Mouse (Mus musculus) intestine, embryonic 16.5 days (tissue): ENCODE measurements around the gene Nudt22. TPM values are rescaled to one million over a fixed set of nuclear protein-coding genes. Genes with fewer than 3 reads are reported as not detected.
A peak's percentile ranks its signal among the peaks of the same experiment; 100 is the strongest.

Experiments used
- ATAC-seq: fragments of 200-750 bp; cut with Nextera tagmentation; 2 replicates; pipeline ENCODE4 v1.8.0; 2017; ENCODE audit warnings: moderate TSS enrichment, moderate library complexity
- H3K27ac ChIP-seq: fragments of 300-500 bp; sonication (generic); 2 replicates; pipeline ENCODE4 v1.5.1; 2014; ENCODE audit warnings: mild to moderate bottlenecking, low read length
- H3K27me3 ChIP-seq: fragments of 300-500 bp; sonication (generic); replicated peaks from 2 replicates; pipeline ENCODE4 v1.6.1; 2014; ENCODE audit warnings: low read length, control low read depth, mixed read lengths; ENCODE audit not compliant: control insufficient read depth, insufficient read depth
- H3K36me3 ChIP-seq: fragments of 300-500 bp; sonication (generic); 2 replicates; pipeline ENCODE4 v1.6.1; 2014; ENCODE audit warnings: low read length, control low read depth; ENCODE audit not compliant: control insufficient read depth, insufficient read depth
- H3K4me1 ChIP-seq: fragments of 300-500 bp; sonication (generic); 2 replicates; pipeline ENCODE4 v1.6.1; 2014; ENCODE audit warnings: low read length, control low read depth, mixed read lengths; ENCODE audit not compliant: control insufficient read depth, insufficient read depth
- H3K4me2 ChIP-seq: fragments of 300-500 bp; sonication (generic); 2 replicates; pipeline ENCODE4 v1.6.1; 2014; ENCODE audit warnings: low read depth, low read length, control low read depth
- H3K4me3 ChIP-seq: fragments of 300-500 bp; sonication (generic); 2 replicates; pipeline ENCODE4 v1.5.1; 2014; ENCODE audit warnings: mild to moderate bottlenecking, low read length
- H3K9ac ChIP-seq: fragments of 300-500 bp; sonication (generic); 2 replicates; pipeline ENCODE4 v1.6.1; 2014; ENCODE audit warnings: low read depth, low read length
- H3K9me3 ChIP-seq: fragments of 300-500 bp; sonication (generic); 2 replicates; pipeline ENCODE4 v1.6.1; 2016; ENCODE audit warnings: low read length, control low read depth; ENCODE audit not compliant: control insufficient read depth
- whole genome bisulfite sequencing: fragments of 180-500 bp; shearing (Covaris S2); extraction: QIAGEN DNeasy Blood & Tissue Kit; methylation state at CpG from one replicate; pipeline ENCODE4 v1.1.7; 2014; 5-methylcytosine and 5-hydroxymethylcytosine counted together
- polyA plus RNA-seq: library from polyadenylated mRNA; unstranded; fragments of >200 nt; fragmentation: Nextera tagmentation; extraction: Ambion mirVana; gene quantifications from 2 replicates; pipeline ENCODE4 v1.2.1, GENCODE M21; 2015

The Nudt22 gene
- polyA plus RNA-seq, 1 experiment from 2014 or later, result 33.0 TPM

- peaks cover 7% of the 10 kb centered on the region; the same call in 1 of the 2 replicates for H3K36me3 ChIP-seq
- H3K9ac ChIP-seq, result peak within 1 kb of the TSS; percentile 95
- peak within 1 kb of the TSS; percentile 83 for H3K4me2 ChIP-seq
- H3K27me3 ChIP-seq, result no peaks in the 10 kb centered on the region
- peaks cover 39% of the 10 kb centered on the region for H3K4me1 ChIP-seq
- ATAC-seq, result peak; percentile 84
- under 1% methylated on average over 38 of the region's 38 CpGs for WGBS
- peak within 1 kb of the TSS; percentile 78 for H3K4me3 ChIP-seq
- peak within 1 kb of the TSS; percentile 95 for H3K27ac ChIP-seq
- H3K9me3 ChIP-seq, result no peaks in the 10 kb centered on the region
Observed at GRCm38 (mm10) chr19:6980381-6981093, 15.4 kb downstream of the Nudt22 start, which contains the start of gene Fkbp2. Gene Fkbp2, minus strand, starts transcription at chr19:6980501.

- peak; percentile 92 for ATAC-seq
- Histone ChIP-seq H3K4me2 (peak overlapping the region; percentile 83), H3K36me3 (peaks cover 7% of the 10 kb centered on the region; the same call in 1 of the 2 replicates), H3K27me3 (no peaks in the 10 kb centered on the region), H3K9ac (peak overlapping the region; percentile 95), H3K4me3 (peak overlapping the region; percentile 78), H3K9me3 (no peaks in the 10 kb centered on the region), H3K27ac (peak overlapping the region; percentile 95), H3K4me1 (peaks cover 35% of the 10 kb centered on the region)
- WGBS, result under 1% methylated on average over 59 of the region's 59 CpGs
Observed at GRCm38 (mm10) chr19:6979486-6980380, 16.2 kb downstream of the Nudt22 start.

- H3K27ac ChIP-seq, result peak overlapping the region; percentile 83
- peak overlapping the region; percentile 83 for H3K4me2 ChIP-seq
- H3K4me1 ChIP-seq, result peaks cover 35% of the 10 kb centered on the region
- 7% methylated on average over 11 of the region's 11 CpGs for WGBS
- peak overlapping the region; percentile 79 for H3K9ac ChIP-seq
- ATAC-seq, result no peak
- H3K9me3 ChIP-seq, result no peaks in the 10 kb centered on the region
- H3K36me3 ChIP-seq, result peaks cover 7% of the 10 kb centered on the region; the same call in 1 of the 2 replicates
- no peaks in the 10 kb centered on the region for H3K27me3 ChIP-seq
- peak overlapping the region; percentile 78 for H3K4me3 ChIP-seq
Observed at GRCm38 (mm10) chr19:6979001-6979479, 16.9 kb downstream of the Nudt22 start.

GRCm38 (mm10) chr19:6978639-6978974 is 17.3 kb downstream of the Nudt22 start:
- H3K4me1 ChIP-seq, result peaks cover 35% of the 10 kb centered on the region
- H3K9me3 ChIP-seq, result no peaks in the 10 kb centered on the region
- H3K4me3 ChIP-seq, result peak overlapping the region; percentile 78
- H3K27ac ChIP-seq, result peak overlapping the region; percentile 83
- H3K9ac ChIP-seq, result peak overlapping the region; percentile 79
- peak overlapping the region; percentile 83 for H3K4me2 ChIP-seq
- 33% methylated on average over 3 of the region's 3 CpGs for WGBS
- no peak for ATAC-seq
- peaks cover 7% of the 10 kb centered on the region; the same call in 1 of the 2 replicates for H3K36me3 ChIP-seq
- no peaks in the 10 kb centered on the region for H3K27me3 ChIP-seq

GRCm38 (mm10) chr19:6977759-6978638 is 17.9 kb downstream of the Nudt22 start:
- Histone ChIP-seq H3K4me3 (peak overlapping the region; percentile 78), H3K9me3 (no peaks in the 10 kb centered on the region), H3K9ac (peak overlapping the region; percentile 79), H3K4me1 (peaks cover 35% of the 10 kb centered on the region), H3K36me3 (peaks cover 7% of the 10 kb centered on the region; the same call in 1 of the 2 replicates), H3K4me2 (peak overlapping the region; percentile 83), H3K27me3 (no peaks in the 10 kb centered on the region), H3K27ac (peak overlapping the region; percentile 83)
- 78% methylated on average over 13 of the region's 13 CpGs for WGBS
- no peak for ATAC-seq

GRCm38 (mm10) chr19:6975537-6976521 is 20.1 kb downstream of the Nudt22 start, which contains the start of gene Plcb3:
Gene Plcb3, minus strand, starts transcription at chr19:6976470.
- peaks cover 5% of the 10 kb centered on the region; the same call in 1 of the 2 replicates for H3K36me3 ChIP-seq
- no peaks in the 10 kb centered on the region for H3K9me3 ChIP-seq
- H3K27ac ChIP-seq, result peak within 1 kb of the TSS; percentile 77
- peak within 1 kb of the TSS; percentile 69 for H3K4me3 ChIP-seq
- H3K27me3 ChIP-seq, result no peaks in the 10 kb centered on the region
- H3K4me2 ChIP-seq, result peak within 1 kb of the TSS; percentile 59
- no peak for ATAC-seq
- peak within 1 kb of the TSS; percentile 78 for H3K9ac ChIP-seq
- peaks cover 44% of the 10 kb centered on the region for H3K4me1 ChIP-seq
- WGBS, result under 1% methylated on average over 16 of the region's 16 CpGs

- H3K27me3 ChIP-seq, result no peaks in the 10 kb centered on the region
- ATAC-seq, result peak; percentile 61
- peaks cover 55% of the 10 kb centered on the region for H3K4me1 ChIP-seq
- peak within 1 kb of the TSS; percentile 69 for H3K4me3 ChIP-seq
- H3K27ac ChIP-seq, result peak within 1 kb of the TSS; percentile 77
- H3K36me3 ChIP-seq, result peaks cover 5% of the 10 kb centered on the region; the same call in 1 of the 2 replicates
- no peaks in the 10 kb centered on the region for H3K9me3 ChIP-seq
- peak within 1 kb of the TSS; percentile 72 for H3K4me2 ChIP-seq
- peak within 1 kb of the TSS; percentile 78 for H3K9ac ChIP-seq
- WGBS, result under 1% methylated on average over 74 of the region's 84 CpGs
Observed at GRCm38 (mm10) chr19:6974211-6975205, 21.4 kb downstream of the Nudt22 start, which contains the start of gene Ppp1r14b. Gene Ppp1r14b, plus strand, starts transcription at chr19:6974968.
